Mouse (Mus musculus): ENCODE data around the gene Rab1b. TPM values are rescaled to one million over a fixed set of nuclear protein-coding genes. Genes with fewer than 3 reads are reported as not detected.
A peak's percentile ranks its signal among the peaks of the same experiment; 100 is the strongest.

Gene Rab1b
- polyA plus RNA-seq, 1 experiment, result 197 TPM

GRCm38 (mm10) chr19:5106074-5106473 lies 798 bp downstream of the Rab1b start:
- H3K4me1 ChIP-seq (ENCODE audit: control insufficient read depth, insufficient read depth, low read length), result peaks cover 6% of the 10 kb centered on the region; the same call in 1 of the 2 replicates
- peak overlapping the region; percentile 96 for H3K27ac ChIP-seq (ENCODE audit: insufficient read depth, low read length)
- H3K4me3 ChIP-seq (ENCODE audit: insufficient read depth, low read length), result peak overlapping the region; percentile 73
- TF ChIP-seq POLR2A (IDR thresholded peaks at IDR 0.05; ENCODE audit: extremely low read depth, insufficient read depth, low read length) (no peak), CTCF (IDR thresholded peaks at IDR 0.05; ENCODE audit: extremely low read depth, insufficient read depth, low read length) (no peak)

GRCm38 (mm10) chr19:5098363-5099143 lies 8.3 kb downstream of the Rab1b start, which contains the start of gene Cnih2:
TSS of gene Cnih2 (minus strand) at chr19:5098521.
- Histone ChIP-seq H3K4me1 (ENCODE audit: control insufficient read depth, insufficient read depth, low read length) (peaks cover 2% of the 10 kb centered on the region; the same call in 1 of the 2 replicates), H3K27ac (ENCODE audit: insufficient read depth, low read length) (0 out of 2 replicates have a peak within 1 kb of the TSS, but pooled peaks have one; percentile 76), H3K4me3 (ENCODE audit: insufficient read depth, low read length) (peak within 1 kb of the TSS; percentile 55)
- TF ChIP-seq CTCF (IDR thresholded peaks at IDR 0.05; ENCODE audit: extremely low read depth, insufficient read depth, low read length) (no peak), POLR2A (IDR thresholded peaks at IDR 0.05; ENCODE audit: extremely low read depth, insufficient read depth, low read length) (peak; percentile 59)

- Histone ChIP-seq H3K4me3 (ENCODE audit: insufficient read depth, low read length) (peak overlapping the region; percentile 55), H3K4me1 (ENCODE audit: control insufficient read depth, insufficient read depth, low read length) (peaks cover 2% of the 10 kb centered on the region; the same call in 1 of the 2 replicates), H3K27ac (ENCODE audit: insufficient read depth, low read length) (0 out of 2 replicates have a peak overlapping the region, but pooled peaks have one; percentile 76)
- TF ChIP-seq CTCF (IDR thresholded peaks at IDR 0.05; ENCODE audit: extremely low read depth, insufficient read depth, low read length) (no peak), POLR2A (IDR thresholded peaks at IDR 0.05; ENCODE audit: extremely low read depth, insufficient read depth, low read length) (no peak)
Measured at GRCm38 (mm10) chr19:5097521-5098362, 9.1 kb downstream of the Rab1b start.

- H3K4me3 ChIP-seq (ENCODE audit: insufficient read depth, low read length), result peak overlapping the region; percentile 55
- TF ChIP-seq CTCF (IDR thresholded peaks at IDR 0.05; ENCODE audit: extremely low read depth, insufficient read depth, low read length), result no peak
- peak; percentile 8; the same call in 1 of the 2 replicates for TF ChIP-seq POLR2A (IDR thresholded peaks at IDR 0.05; ENCODE audit: extremely low read depth, insufficient read depth, low read length)
- H3K27ac ChIP-seq (ENCODE audit: insufficient read depth, low read length), result peak overlapping the region; percentile 76
- peaks cover 2% of the 10 kb centered on the region; the same call in 1 of the 2 replicates for H3K4me1 ChIP-seq (ENCODE audit: control insufficient read depth, insufficient read depth, low read length)
Measured at GRCm38 (mm10) chr19:5095887-5096474, 10.9 kb downstream of the Rab1b start.

GRCm38 (mm10) chr19:5094746-5095417 lies 12.0 kb downstream of the Rab1b start:
- TF ChIP-seq POLR2A (IDR thresholded peaks at IDR 0.05; ENCODE audit: extremely low read depth, insufficient read depth, low read length) (no peak; the same call in 1 of the 2 replicates), CTCF (IDR thresholded peaks at IDR 0.05; ENCODE audit: extremely low read depth, insufficient read depth, low read length) (no peak)
- Histone ChIP-seq H3K4me1 (ENCODE audit: control insufficient read depth, insufficient read depth, low read length) (peaks cover 2% of the 10 kb centered on the region; the same call in 1 of the 2 replicates), H3K27ac (ENCODE audit: insufficient read depth, low read length) (peak overlapping the region; percentile 11; the same call in 1 of the 2 replicates), H3K4me3 (ENCODE audit: insufficient read depth, low read length) (peak overlapping the region; percentile 55)

- H3K4me1 ChIP-seq (ENCODE audit: control insufficient read depth, insufficient read depth, low read length), result peaks cover 2% of the 10 kb centered on the region; the same call in 1 of the 2 replicates
- 0 out of 2 replicates have a peak overlapping the region, but pooled peaks have one; percentile 11 for H3K27ac ChIP-seq (ENCODE audit: insufficient read depth, low read length)
- H3K4me3 ChIP-seq (ENCODE audit: insufficient read depth, low read length), result peak overlapping the region; percentile 55
- TF ChIP-seq CTCF (IDR thresholded peaks at IDR 0.05; ENCODE audit: extremely low read depth, insufficient read depth, low read length) (peak; percentile 73), POLR2A (IDR thresholded peaks at IDR 0.05; ENCODE audit: extremely low read depth, insufficient read depth, low read length) (peak; percentile 13; the same call in 1 of the 2 replicates)
Measured at GRCm38 (mm10) chr19:5094243-5094632, 12.6 kb downstream of the Rab1b start.

- TF ChIP-seq POLR2A (IDR thresholded peaks at IDR 0.05; ENCODE audit: extremely low read depth, insufficient read depth, low read length) (no peak), CTCF (IDR thresholded peaks at IDR 0.05; ENCODE audit: extremely low read depth, insufficient read depth, low read length) (no peak)
- Histone ChIP-seq H3K4me1 (ENCODE audit: control insufficient read depth, insufficient read depth, low read length) (peaks cover 2% of the 10 kb centered on the region; the same call in 1 of the 2 replicates), H3K4me3 (ENCODE audit: insufficient read depth, low read length) (no peak overlapping the region; the same call in 1 of the 2 replicates), H3K27ac (ENCODE audit: insufficient read depth, low read length) (no peak overlapping the region)
Measured at GRCm38 (mm10) chr19:5093481-5094242, 13.2 kb downstream of the Rab1b start.

GRCm38 (mm10) chr19:5092083-5092482 lies 14.8 kb downstream of the Rab1b start:
- no peak overlapping the region for H3K4me3 ChIP-seq (ENCODE audit: insufficient read depth, low read length)
- H3K4me1 ChIP-seq (ENCODE audit: control insufficient read depth, insufficient read depth, low read length), result no peaks in the 10 kb centered on the region; the same call in 1 of the 2 replicates
- H3K27ac ChIP-seq (ENCODE audit: insufficient read depth, low read length), result no peak overlapping the region
- TF ChIP-seq POLR2A (IDR thresholded peaks at IDR 0.05; ENCODE audit: extremely low read depth, insufficient read depth, low read length) (peak; percentile 46), CTCF (IDR thresholded peaks at IDR 0.05; ENCODE audit: extremely low read depth, insufficient read depth, low read length) (no peak)
